7 mouse cellular contexts compared by ENCODE assay signal in genomic region chr2:134786856-134787250, GRCm38 (mm10). TPM values are rescaled to one million over a fixed set of nuclear protein-coding genes. Genes with fewer than 3 reads are reported as not detected.
DNase-seq lines count a peak whose midpoint lies in the region; ATAC-seq and TF ChIP-seq lines count a peak whose summit lies in the region.

No protein-coding gene starts in this region.

- TF ChIP-seq CTCF in left cerebral cortex, adult 2 months (IDR thresholded peaks at IDR 0.05), result no peak

- peak overlapping the region; percentile 97 for H3K4me2 ChIP-seq in hindbrain, embryonic 11.5 days (replicated peaks; ENCODE audit: low read depth, low read length)
- H3K4me2 ChIP-seq in midbrain, embryonic 13.5 days (replicated peaks), result peak overlapping the region; percentile 95

- 12% methylated on average over 6 of the region's 6 CpGs for WGBS in hindbrain, embryonic 11.5 days
- WGBS in midbrain, embryonic 13.5 days, result 11% methylated on average over 6 of the region's 6 CpGs

- peak overlapping the region; percentile 72 for H3K9ac ChIP-seq in hindbrain, embryonic 11.5 days (ENCODE audit: low read depth, low read length)
- peak overlapping the region; percentile 81 for H3K9ac ChIP-seq in midbrain, embryonic 13.5 days (replicated peaks)

- no peak; the same call in 1 of the 2 replicates for ATAC-seq in hindbrain, embryonic 11.5 days (ENCODE audit: low FRiP score)
- peak; percentile 4; the same call in 1 of the 2 replicates for ATAC-seq in midbrain, embryonic 13.5 days
- ATAC-seq in megakaryocyte-erythroid progenitor cell, adult 5-6 weeks (replicated peaks; ENCODE audit: low FRiP score, low TSS enrichment, poor library complexity, severe bottlenecking), result no peak

- H3K27me3 ChIP-seq in hindbrain, embryonic 11.5 days (ENCODE audit: control insufficient read depth, insufficient read depth, low read length), result peaks cover 2% of the 10 kb centered on the region; the same call in 1 of the 2 replicates
- H3K27me3 ChIP-seq in midbrain, embryonic 13.5 days, result peaks cover 11% of the 10 kb centered on the region

- peak overlapping the region; percentile 73 for H3K4me3 ChIP-seq in left cerebral cortex, adult 2 months
- peak overlapping the region; percentile 64 for H3K4me3 ChIP-seq in hindbrain, embryonic 11.5 days (ENCODE audit: low read depth, low read length)
- H3K4me3 ChIP-seq in midbrain, embryonic 13.5 days (replicated peaks), result peak overlapping the region; percentile 79

- H3K27ac ChIP-seq in left cerebral cortex, adult 2 months, result peak overlapping the region; percentile 99
- H3K27ac ChIP-seq in hindbrain, embryonic 11.5 days (ENCODE audit: low read depth, low read length), result no peak overlapping the region
- H3K27ac ChIP-seq in midbrain, embryonic 13.5 days, result no peak overlapping the region

- no peak for DNase-seq in left cerebral cortex, adult 2 months (ENCODE audit: extremely low spot score in 1 of 2, low spot score in 2 of 2)
- no peak for DNase-seq in left cerebral cortex, adult 11 months (ENCODE audit: low spot score)
- peak; percentile 14 for DNase-seq in embryo, embryonic 9.5 days (ENCODE audit: extremely low spot score)
- DNase-seq in hindbrain, embryonic 11.5 days (ENCODE audit: low spot score), result peak; percentile 44
- no peak for DNase-seq in testis, postnatal 14 days (ENCODE audit: low spot score)

- no peaks in the 10 kb centered on the region for H3K9me3 ChIP-seq in hindbrain, embryonic 11.5 days (ENCODE audit: control insufficient read depth, low read length)
- H3K9me3 ChIP-seq in midbrain, embryonic 13.5 days, result no peaks in the 10 kb centered on the region

- no peaks in the 10 kb centered on the region for H3K36me3 ChIP-seq in hindbrain, embryonic 11.5 days (ENCODE audit: control insufficient read depth, insufficient read depth, low read length)
- no peaks in the 10 kb centered on the region for H3K36me3 ChIP-seq in midbrain, embryonic 13.5 days

- H3K4me1 ChIP-seq in hindbrain, embryonic 11.5 days (replicated peaks; ENCODE audit: control insufficient read depth, insufficient read depth, low read length), result 0 out of 2 replicates have a peak, but pooled peaks cover 3% of the 10 kb centered on the region
- H3K4me1 ChIP-seq in midbrain, embryonic 13.5 days (replicated peaks), result peaks cover 15% of the 10 kb centered on the region

- intact Hi-C loops in left cerebral cortex, adult 2 months (cut with DNase I), result loop anchor here (2.0 to 5.0 kb wide), 6 partner anchors 50 to 538 kb away; no protein-coding TSS in a partner anchor

RNA-seq across cellular contexts. Expression of gene Plcb1, which starts 1.0 kb away (rescaled TPM):
- 100 to 1,000 TPM; 183 to 185 TPM for total RNA-seq in left cerebral cortex, adult 2 months (2021)
- polyA plus RNA-seq in hindbrain, embryonic 11.5 days (2014; fragmentation: Nextera tagmentation; extraction: Ambion mirVana), result 9.5 and 10.7 TPM in 2 replicates
- 20.7 and 21.2 TPM in 2 replicates for polyA plus RNA-seq in midbrain, embryonic 13.5 days (2015; fragmentation: Nextera tagmentation; extraction: Ambion mirVana)
- not detected in 2 replicates for total RNA-seq in megakaryocyte-erythroid progenitor cell, adult 5-6 weeks (2014; fragmentation: Nextera tagmentation)
- total RNA-seq in megakaryocyte-erythroid progenitor cell, adult 5-6 weeks (2017), result 0.89 and 1.2 TPM in 2 replicates

Comparison
In these comparisons a context has a peak if more than half of its experiments do, and no peak if none do; other contexts are left out.
1. DNase-seq: peak in embryo, embryonic 9.5 days (single experiment) and hindbrain, embryonic 11.5 days (single experiment); none in left cerebral cortex, adult 2 months (0 of 2), left cerebral cortex, adult 11 months (single experiment) and testis, postnatal 14 days (single experiment).
2. RNA of gene Plcb1, which starts 1.0 kb away (total RNA-seq): 183 to 185 TPM in left cerebral cortex, adult 2 months; 0.89 to 1.2 TPM in megakaryocyte-erythroid progenitor cell, adult 5-6 weeks; every median in the first group is over 10 times any median in the second.
3. Peak in every context shown above with its lines, with median percentiles within 50 percentile points of each other: H3K4me3 ChIP-seq.